Mouse (Mus musculus) mouse trophoblast stem cell (cell line): Measurements from ENCODE around the gene Gm17334.

ENCODE experiments used
- in situ Hi-C, 2 experiments: fragments of 300-500 bp; cut with MseI, MboI; formaldehyde crosslinking; loops; 2 replicates in 1 of 2; 3 replicates in 1 of 2; pipeline ENCODE4 v1.15.1; 2025

Gm17334 gene

GRCm38 (mm10) chr11:53773087-53773486 is at the start of gene Gm17334:
Gene Gm17334 (minus strand): TSS chr11:53773187.
- in situ Hi-C loops, result no loop called here

- in situ Hi-C loops, result no loop called here
Measured at GRCm38 (mm10) chr11:53821945-53822338, 49.0 kb upstream of the Gm17334 start.

GRCm38 (mm10) chr11:53821230-53821944 is 48.4 kb upstream of the Gm17334 start:
- in situ Hi-C loops, result no loop called here

- in situ Hi-C loops, result no loop called here
Measured at GRCm38 (mm10) chr11:53820516-53821170, 47.7 kb upstream of the Gm17334 start.

- in situ Hi-C loops, result no loop called here
Measured at GRCm38 (mm10) chr11:53819511-53819910, 46.5 kb upstream of the Gm17334 start.

GRCm38 (mm10) chr11:53818794-53819193 is 45.8 kb upstream of the Gm17334 start:
- in situ Hi-C loops, result no loop called here

- in situ Hi-C loops, result no loop called here
Measured at GRCm38 (mm10) chr11:53816841-53817375, 43.9 kb upstream of the Gm17334 start.

GRCm38 (mm10) chr11:53814810-53815209 is 41.8 kb upstream of the Gm17334 start:
- in situ Hi-C loops, result no loop called here

GRCm38 (mm10) chr11:53813001-53813868 is 40.2 kb upstream of the Gm17334 start:
- in situ Hi-C loops, result no loop called here

- in situ Hi-C loops, result no loop called here
Measured at GRCm38 (mm10) chr11:53811312-53811711, 38.3 kb upstream of the Gm17334 start.

- in situ Hi-C loops, result no loop called here
Measured at GRCm38 (mm10) chr11:53810749-53811148, 37.8 kb upstream of the Gm17334 start.

- in situ Hi-C loops, result no loop called here
Measured at GRCm38 (mm10) chr11:53810156-53810555, 37.2 kb upstream of the Gm17334 start.

- in situ Hi-C loops, result no loop called here
Measured at GRCm38 (mm10) chr11:53809354-53809753, 36.4 kb upstream of the Gm17334 start.

- in situ Hi-C loops, result no loop called here
Measured at GRCm38 (mm10) chr11:53805786-53806185, 32.8 kb upstream of the Gm17334 start.

- in situ Hi-C loops, result no loop called here
Measured at GRCm38 (mm10) chr11:53804569-53805344, 31.8 kb upstream of the Gm17334 start.

GRCm38 (mm10) chr11:53803494-53803893 is 30.5 kb upstream of the Gm17334 start:
- in situ Hi-C loops, result no loop called here

GRCm38 (mm10) chr11:53803093-53803492 is 30.1 kb upstream of the Gm17334 start:
- in situ Hi-C loops, result no loop called here

- in situ Hi-C loops, result no loop called here
Measured at GRCm38 (mm10) chr11:53800975-53801374, 28.0 kb upstream of the Gm17334 start.

GRCm38 (mm10) chr11:53800036-53800435 is 27.0 kb upstream of the Gm17334 start:
- in situ Hi-C loops, result no loop called here

GRCm38 (mm10) chr11:53798041-53798711 is 25.2 kb upstream of the Gm17334 start:
- in situ Hi-C loops, result no loop called here
